In genomic region chr9:47529602-47530450, GRCm38 (mm10) we compare ENCODE assay signal across 8 mouse cellular contexts. TPM values are rescaled to one million over a fixed set of nuclear protein-coding genes. Genes with fewer than 3 reads are reported as not detected.
DNase-seq lines count a peak whose midpoint lies in the region; ATAC-seq lines count a peak whose summit lies in the region.

Gene Cadm1, plus strand, starts transcription at chr9:47530173.

- WGBS in hindbrain, embryonic 13.5 days: under 1% methylated on average over 71 of the region's 72 CpGs
- WGBS in lung, embryonic 16.5 days: 0% methylated on average over 68 of the region's 72 CpGs

- H3K27me3 ChIP-seq in hindbrain, embryonic 13.5 days: 0 out of 2 replicates have a peak, but pooled peaks cover 3% of the 10 kb centered on the region
- peaks cover 32% of the 10 kb centered on the region for H3K27me3 ChIP-seq in lung, embryonic 16.5 days (ENCODE audit: control insufficient read depth, insufficient read depth, low read depth, low read length)

- no peaks in the 10 kb centered on the region for H3K36me3 ChIP-seq in hindbrain, embryonic 13.5 days
- H3K36me3 ChIP-seq in lung, embryonic 16.5 days (ENCODE audit: control insufficient read depth, insufficient read depth, low read length): no peaks in the 10 kb centered on the region

- ATAC-seq in hindbrain, embryonic 13.5 days (ENCODE audit: low FRiP score): peak; percentile 95
- ATAC-seq in lung, embryonic 16.5 days (ENCODE audit: low read depth): peak; percentile 97

- peaks cover 32% of the 10 kb centered on the region for H3K4me1 ChIP-seq in hindbrain, embryonic 13.5 days (replicated peaks)
- peaks cover 12% of the 10 kb centered on the region for H3K4me1 ChIP-seq in lung, embryonic 16.5 days (replicated peaks; ENCODE audit: control insufficient read depth, insufficient read depth, low read length)

- DNase-seq in WW6 (ENCODE audit: low read depth, low spot score): peak; percentile 93
- DNase-seq in cerebellum, postnatal 4 days (ENCODE audit: low spot score in 2 of 2): peak; percentile 89 to 96
- peak; percentile 93 to 96 for DNase-seq in frontal cortex, postnatal 36 days (ENCODE audit: low spot score in 2 of 2)
- peak; percentile 95 for DNase-seq in layer of hippocampus, postnatal 10 days (ENCODE audit: low spot score in 2 of 2)
- peak; percentile 96 for DNase-seq in ovary, adult 18-20 months (ENCODE audit: low spot score)
- DNase-seq in thymus, adult 18-20 months: peak; percentile 69 to 73

- peak within 1 kb of the TSS; percentile 95 for H3K9ac ChIP-seq in hindbrain, embryonic 13.5 days
- peak within 1 kb of the TSS; percentile 84 for H3K9ac ChIP-seq in lung, embryonic 16.5 days (ENCODE audit: low read length)

- H3K9me3 ChIP-seq in hindbrain, embryonic 13.5 days: no peaks in the 10 kb centered on the region
- H3K9me3 ChIP-seq in lung, embryonic 16.5 days (ENCODE audit: control insufficient read depth, low read length): no peaks in the 10 kb centered on the region

- peak within 1 kb of the TSS; percentile 92 for H3K4me3 ChIP-seq in hindbrain, embryonic 13.5 days
- peak within 1 kb of the TSS; percentile 63 for H3K4me3 ChIP-seq in lung, embryonic 16.5 days (ENCODE audit: low read length)

- H3K27ac ChIP-seq in hindbrain, embryonic 13.5 days: peak within 1 kb of the TSS; percentile 94
- peak within 1 kb of the TSS; percentile 80 for H3K27ac ChIP-seq in lung, embryonic 16.5 days (ENCODE audit: low read length)

- peak within 1 kb of the TSS; percentile 85 for H3K4me2 ChIP-seq in hindbrain, embryonic 13.5 days
- peak within 1 kb of the TSS; percentile 65 for H3K4me2 ChIP-seq in lung, embryonic 16.5 days (ENCODE audit: low read depth, low read length)

RNA-seq across cellular contexts. Expression of gene Cadm1, which starts in this region (rescaled TPM):
- polyA plus RNA-seq in hindbrain, embryonic 13.5 days (2015; fragmentation: Nextera tagmentation; extraction: Ambion mirVana): 166 and 180 TPM in 2 replicates
- total RNA-seq in layer of hippocampus, postnatal 10 days (2021): 100 to 1,000 TPM; 300 to 315 TPM
- polyA plus RNA-seq in lung, embryonic 16.5 days (2015; fragmentation: Nextera tagmentation; extraction: Ambion mirVana): 91.7 and 96.0 TPM in 2 replicates

Comparison
In these comparisons a context has a peak if more than half of its experiments do, and no peak if none do; other contexts are left out.
1. Peak in every context shown above with its lines: DNase-seq, ATAC-seq, H3K4me3 ChIP-seq and H3K27ac ChIP-seq.